Mouse (Mus musculus) kidney, postnatal 0 days (tissue): ENCODE measurements around the gene Unc5cl. TPM values are rescaled to one million over a fixed set of nuclear protein-coding genes. Genes with fewer than 3 reads are reported as not detected.
A peak's percentile ranks its signal among the peaks of the same experiment; 100 is the strongest.

Experiments
- ATAC-seq: fragments of 200-750 bp; cut with Nextera tagmentation; replicated peaks from 2 replicates; pipeline ENCODE4 v1.8.0; 2017; ENCODE audit warnings: low read depth, moderate number of reproducible peaks, moderate TSS enrichment, moderate library complexity; ENCODE audit not compliant: low FRiP score
- DNase-seq: peaks from one replicate; pipeline ENCODE4 v3.0.0-alpha.2; 2016; ENCODE audit warnings: low spot score
- H3K27ac ChIP-seq: fragments of 300-500 bp; sonication (generic); 2 replicates; pipeline ENCODE4 v1.5.1; 2014; ENCODE audit warnings: mild to moderate bottlenecking
- H3K27me3 ChIP-seq: fragments of 300-500 bp; sonication (generic); 2 replicates; pipeline ENCODE4 v1.6.1; 2014; ENCODE audit warnings: low read length, mixed read lengths; ENCODE audit not compliant: insufficient read depth
- H3K36me3 ChIP-seq: fragments of 300-500 bp; sonication (generic); 2 replicates; pipeline ENCODE4 v1.6.1; 2014; ENCODE audit warnings: low read length, mixed read lengths; ENCODE audit not compliant: insufficient read depth
- H3K4me1 ChIP-seq: fragments of 300-500 bp; sonication (generic); replicated peaks from 2 replicates; pipeline ENCODE4 v1.6.1; 2014; ENCODE audit warnings: antibody characterized with exemption, low read length, mixed read lengths; ENCODE audit not compliant: insufficient read depth
- H3K4me2 ChIP-seq: fragments of 300-500 bp; sonication (generic); 2 replicates; pipeline ENCODE4 v1.6.1; 2014; ENCODE audit warnings: mild to moderate bottlenecking, low read length, moderate library complexity, mixed read lengths
- H3K4me3 ChIP-seq: fragments of 300-500 bp; sonication (generic); replicated peaks from 2 replicates; pipeline ENCODE4 v1.5.1; 2014; ENCODE audit warnings: low read depth, low read length
- H3K9ac ChIP-seq: fragments of 300-500 bp; sonication (generic); 2 replicates; pipeline ENCODE4 v1.6.1; 2014; ENCODE audit warnings: low read depth, low read length
- H3K9me3 ChIP-seq: fragments of 300-500 bp; sonication (generic); replicated peaks from 2 replicates; pipeline ENCODE4 v1.6.1; 2016; ENCODE audit warnings: low read length, inconsistent platforms, mixed read lengths
- CTCF ChIP-seq: IDR thresholded peaks from 2 replicates; pipeline ENCODE4 v1.5.1; 2016; ENCODE audit warnings: antibody characterized with exemption, low read depth, mild to moderate bottlenecking, moderate library complexity
- WGBS: fragments of 180-500 bp; shearing (Covaris S2); extraction: QIAGEN DNeasy Blood & Tissue Kit; methylation state at CpG from one replicate; pipeline ENCODE4 v1.1.7; 2014; 5-methylcytosine and 5-hydroxymethylcytosine counted together
- polyA plus RNA-seq: library from polyadenylated mRNA; unstranded; fragments of >200 nt; fragmentation: Nextera tagmentation; extraction: Ambion mirVana; gene quantifications from 2 replicates; pipeline ENCODE4 v1.2.1, GENCODE M21; 2015

Gene Unc5cl
- polyA plus RNA-seq, 1 experiment from 2014 or later = 3.6 TPM

- Histone ChIP-seq H3K9me3 (no peaks in the 10 kb centered on the region), H3K4me1 (0 out of 2 replicates have a peak, but pooled peaks cover 8% of the 10 kb centered on the region), H3K27me3 (no peaks in the 10 kb centered on the region), H3K9ac (no peak overlapping the region), H3K36me3 (no peaks in the 10 kb centered on the region), H3K27ac (no peak overlapping the region), H3K4me2 (no peak overlapping the region), H3K4me3 (no peak overlapping the region)
- TF ChIP-seq CTCF = no peak
- DNase-seq = peak; percentile 67
- 17% methylated on average over 4 of the region's 4 CpGs for WGBS
- ATAC-seq = peak; percentile 52; the same call in 1 of the 2 replicates
Measured at GRCm38 (mm10) chr17:48514613-48515012, 59.9 kb downstream of the Unc5cl start.

DNA sequence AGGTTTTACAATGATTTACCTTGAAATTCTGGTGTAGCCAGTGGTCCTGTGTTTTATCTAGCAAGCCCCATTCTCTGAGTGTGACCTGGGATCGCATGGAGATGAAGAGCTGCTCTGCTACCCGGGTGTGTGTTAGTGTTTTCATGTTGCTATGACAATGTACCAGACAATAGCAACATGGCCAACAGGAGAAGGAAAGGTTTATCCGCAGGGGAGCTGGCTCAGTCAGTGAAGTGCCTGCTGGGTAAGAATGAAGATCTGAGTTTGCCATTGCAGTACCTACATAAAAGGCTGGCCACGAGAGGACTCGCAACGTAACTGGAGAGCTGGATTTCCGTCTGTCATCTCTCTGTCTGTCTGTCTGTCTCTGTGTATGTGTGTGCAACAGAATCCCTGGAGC, 64.3 kb downstream of the Unc5cl start:
- no peak for DNase-seq
- Histone ChIP-seq H3K27ac (no peak overlapping the region), H3K36me3 (no peaks in the 10 kb centered on the region), H3K9ac (no peak overlapping the region), H3K27me3 (no peaks in the 10 kb centered on the region), H3K9me3 (no peaks in the 10 kb centered on the region), H3K4me1 (0 out of 2 replicates have a peak, but pooled peaks cover 3% of the 10 kb centered on the region), H3K4me2 (no peak overlapping the region), H3K4me3 (no peak overlapping the region)
- TF ChIP-seq CTCF = no peak
- ATAC-seq = no peak
- whole genome bisulfite sequencing = 84% methylated on average over 7 of the region's 7 CpGs

DNA sequence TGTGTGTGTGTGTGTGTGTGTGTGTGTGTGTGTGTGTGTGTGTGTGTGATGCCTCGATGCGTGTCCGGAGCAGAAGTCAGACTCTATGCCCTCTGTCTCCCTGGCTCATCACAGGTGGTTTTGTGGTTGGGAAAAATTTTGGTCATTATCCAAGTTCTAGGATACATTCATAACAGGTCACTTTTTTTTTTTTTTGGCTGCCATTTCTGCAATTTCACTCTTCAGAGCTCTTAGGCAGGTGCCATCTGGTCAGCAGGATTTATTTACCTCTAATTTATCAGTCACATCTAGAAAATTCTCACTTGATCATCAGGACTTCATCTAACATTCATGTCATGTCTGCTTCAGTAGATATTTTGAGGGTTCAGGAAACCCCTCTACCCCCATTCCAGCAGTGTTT, 65.7 kb downstream of the Unc5cl start:
- H3K4me1 ChIP-seq = no peaks in the 10 kb centered on the region
- ATAC-seq (no peak), DNase-seq (no peak)
- H3K9me3 ChIP-seq = no peaks in the 10 kb centered on the region
- H3K36me3 ChIP-seq = no peaks in the 10 kb centered on the region
- no peak overlapping the region for H3K4me2 ChIP-seq
- no peak for TF ChIP-seq CTCF
- H3K27ac ChIP-seq = no peak overlapping the region
- H3K4me3 ChIP-seq = no peak overlapping the region
- H3K27me3 ChIP-seq = no peaks in the 10 kb centered on the region
- WGBS = 95% methylated on average over 3 of the region's 3 CpGs
- H3K9ac ChIP-seq = no peak overlapping the region

DNA sequence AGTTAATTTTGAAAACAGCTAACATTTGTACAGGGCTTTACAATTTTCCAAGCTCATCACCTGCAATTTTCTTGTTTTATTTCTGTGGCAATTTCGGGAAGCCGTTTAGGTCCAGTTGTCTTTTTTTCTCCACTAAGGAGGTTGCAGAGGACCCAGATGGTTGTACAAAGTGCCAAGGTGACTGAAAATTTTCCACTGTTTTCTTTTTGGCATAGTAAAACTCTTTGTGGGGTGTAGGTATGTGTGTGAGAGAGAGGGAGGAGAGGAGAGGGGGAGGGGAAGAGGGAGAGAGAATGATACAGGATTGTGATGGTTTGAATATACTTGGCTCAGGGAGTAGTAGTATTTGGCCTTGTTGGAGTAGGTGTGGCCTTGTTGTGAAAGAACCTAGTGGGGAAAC, 68.4 kb downstream of the Unc5cl start:
- no peak overlapping the region for H3K9ac ChIP-seq
- no peak overlapping the region for H3K4me2 ChIP-seq
- no peaks in the 10 kb centered on the region for H3K4me1 ChIP-seq
- no peak for DNase-seq
- no peak for ATAC-seq
- no peak overlapping the region for H3K4me3 ChIP-seq
- H3K27ac ChIP-seq = no peak overlapping the region
- H3K36me3 ChIP-seq = no peaks in the 10 kb centered on the region
- H3K9me3 ChIP-seq = no peaks in the 10 kb centered on the region
- TF ChIP-seq CTCF = no peak
- WGBS = 95% methylated on average over 2 of the region's 2 CpGs
- H3K27me3 ChIP-seq = no peaks in the 10 kb centered on the region

DNA sequence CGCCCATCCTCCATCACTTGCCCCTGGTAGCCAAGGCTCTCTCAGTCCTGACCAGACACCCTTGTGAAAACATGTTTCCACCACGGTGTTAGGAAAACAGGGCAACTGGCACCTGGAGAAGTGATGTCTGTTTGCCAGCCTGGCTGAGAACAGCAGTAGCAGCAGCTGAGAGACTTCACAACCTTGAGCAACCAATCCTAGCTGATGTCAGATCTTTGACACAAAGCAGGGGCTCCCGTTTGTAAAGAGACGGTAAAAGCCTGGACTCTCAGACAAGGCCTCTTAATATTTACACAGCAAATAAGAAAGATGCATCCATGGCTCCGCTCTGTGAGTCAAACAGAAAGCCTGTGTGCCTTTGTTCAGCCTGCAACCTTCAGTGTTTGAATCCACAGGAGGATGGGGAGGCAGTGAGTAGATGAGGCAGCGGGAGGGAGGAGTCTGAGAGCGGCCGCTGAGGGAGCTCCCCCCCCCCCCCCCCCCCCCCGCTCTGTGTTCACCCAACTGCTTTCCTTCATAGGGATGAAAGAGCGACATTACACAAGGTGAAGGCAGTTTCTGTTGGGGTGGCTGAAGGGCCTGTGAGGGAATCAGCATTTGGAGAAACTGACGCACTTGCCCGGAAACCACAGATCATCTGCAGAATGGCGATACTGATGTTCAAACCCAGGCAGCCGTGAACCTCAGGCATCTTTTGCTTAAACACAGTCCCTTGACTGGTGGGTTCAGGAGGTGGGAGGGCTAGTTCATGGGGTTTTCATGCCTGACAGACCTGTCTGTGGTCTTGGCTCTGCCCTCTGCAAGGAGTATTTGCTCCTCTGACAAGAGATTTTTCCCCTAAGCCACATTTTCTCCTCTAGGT, 79.4 kb downstream of the Unc5cl start:
- TF ChIP-seq CTCF = no peak
- H3K9me3 ChIP-seq = no peaks in the 10 kb centered on the region
- ATAC-seq = no peak

DNA sequence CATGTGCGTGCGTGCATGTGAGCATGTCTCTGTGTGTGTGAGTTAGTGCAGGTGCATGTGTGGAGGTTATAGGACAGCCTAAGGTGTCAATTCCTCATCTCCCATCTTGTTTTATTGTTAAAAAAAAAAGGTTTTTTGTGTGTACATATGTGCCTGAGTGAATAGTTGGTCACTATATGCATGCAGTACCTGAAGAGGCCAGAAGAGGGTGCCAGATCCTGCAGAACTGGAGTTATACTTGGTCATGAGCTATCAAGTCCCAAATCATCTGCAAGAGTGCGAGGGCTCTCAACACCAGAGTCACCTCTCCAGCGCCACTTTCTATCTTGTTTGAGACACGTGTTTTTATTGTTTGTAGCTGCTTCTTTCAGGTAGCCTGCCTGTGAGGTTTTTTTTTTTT, 83.6 kb downstream of the Unc5cl start:
- Histone ChIP-seq H3K27me3 (no peaks in the 10 kb centered on the region), H3K4me1 (0 out of 2 replicates have a peak, but pooled peaks cover 1% of the 10 kb centered on the region), H3K4me2 (no peak overlapping the region), H3K9me3 (no peaks in the 10 kb centered on the region), H3K4me3 (no peak overlapping the region), H3K9ac (no peak overlapping the region), H3K27ac (no peak overlapping the region), H3K36me3 (no peaks in the 10 kb centered on the region)
- DNase-seq (peak; percentile 40), ATAC-seq (no peak)
- peak; percentile 81 for TF ChIP-seq CTCF
- WGBS = 84% methylated on average over 5 of the region's 5 CpGs

More for the DNA sequence above, 79.4 kb downstream of the Unc5cl start:
- Histone ChIP-seq H3K27ac (no peak overlapping the region), H3K27me3 (no peaks in the 10 kb centered on the region), H3K9ac (no peak overlapping the region), H3K4me1 (no peaks in the 10 kb centered on the region), H3K4me3 (no peak overlapping the region), H3K36me3 (no peaks in the 10 kb centered on the region), H3K4me2 (no peak overlapping the region)
- no peak for DNase-seq
- WGBS = 56% methylated on average over 11 of the region's 14 CpGs
